Mouse (Mus musculus) limb, embryonic 13.5 days (tissue): ENCODE results near the gene Nrip1. TPM values are rescaled to one million over a fixed set of nuclear protein-coding genes. Genes with fewer than 3 reads are reported as not detected.

ENCODE experiments used
- ATAC-seq: fragments of 200-750 bp; cut with Nextera tagmentation; 2 replicates; pipeline ENCODE4 v1.8.0; 2017; ENCODE audit warnings: low read depth, moderate number of reproducible peaks, moderate TSS enrichment; ENCODE audit not compliant: low FRiP score
- H3K27ac ChIP-seq: fragments of 300-500 bp; sonication (generic); 2 replicates; pipeline ENCODE4 v1.5.1; 2015; ENCODE audit warnings: inconsistent platforms, mild to moderate bottlenecking, moderate library complexity
- H3K27me3 ChIP-seq: fragments of 300-500 bp; sonication (generic); 2 replicates; pipeline ENCODE4 v1.6.1; 2015; ENCODE audit warnings: mild to moderate bottlenecking, inconsistent platforms
- H3K36me3 ChIP-seq: fragments of 300-500 bp; sonication (generic); 2 replicates; pipeline ENCODE4 v1.6.1; 2015; ENCODE audit warnings: inconsistent platforms, mild to moderate bottlenecking, moderate library complexity
- H3K4me1 ChIP-seq: fragments of 300-500 bp; sonication (generic); 2 replicates; pipeline ENCODE4 v1.6.1; 2015; ENCODE audit warnings: inconsistent platforms
- H3K4me2 ChIP-seq: fragments of 300-500 bp; sonication (generic); replicated peaks from 2 replicates; pipeline ENCODE4 v1.6.1; 2015; ENCODE audit warnings: inconsistent platforms, mild to moderate bottlenecking, moderate library complexity
- H3K4me3 ChIP-seq: fragments of 300-500 bp; sonication (generic); 2 replicates; pipeline ENCODE4 v1.5.1; 2015; ENCODE audit warnings: moderate library complexity, mild to moderate bottlenecking, inconsistent platforms
- H3K9ac ChIP-seq: fragments of 300-500 bp; sonication (generic); 2 replicates; pipeline ENCODE4 v1.6.1; 2015; ENCODE audit warnings: mild to moderate bottlenecking, inconsistent platforms
- H3K9me3 ChIP-seq: fragments of 300-500 bp; sonication (generic); 2 replicates; pipeline ENCODE4 v1.6.1; 2016; ENCODE audit warnings: inconsistent platforms
- WGBS: fragments of 180-500 bp; shearing (Covaris S2); methylation state at CpG from one replicate; pipeline ENCODE4 v1.1.7; 2015; 5-methylcytosine and 5-hydroxymethylcytosine counted together
- polyA plus RNA-seq: library from polyadenylated mRNA; unstranded; fragments of >200 nt; fragmentation: Nextera tagmentation; extraction: Ambion mirVana; gene quantifications from 2 replicates; pipeline ENCODE4 v1.2.1, GENCODE M21; 2015

Gene Nrip1
- 37.8 and 39.4 TPM in 2 replicates for polyA plus RNA-seq

GRCm38 (mm10) chr16:76373671-76374091, at the start of gene Nrip1:
TSS of gene Nrip1 (minus strand) at chr16:76373827.
- no peaks in the 10 kb centered on the region for H3K36me3 ChIP-seq
- H3K27ac ChIP-seq = peak within 1 kb of the TSS; percentile 99
- H3K4me2 ChIP-seq = peak within 1 kb of the TSS; percentile 72
- peaks cover 20% of the 10 kb centered on the region for H3K4me1 ChIP-seq
- H3K4me3 ChIP-seq = peak within 1 kb of the TSS; percentile 85
- H3K9me3 ChIP-seq = no peaks in the 10 kb centered on the region
- H3K27me3 ChIP-seq = no peaks in the 10 kb centered on the region
- 0% methylated on average over 9 of the region's 9 CpGs for WGBS
- H3K9ac ChIP-seq = peak within 1 kb of the TSS; percentile 97
- ATAC-seq = peak; percentile 2

- H3K4me3 ChIP-seq = no peak overlapping the region
- no peak for ATAC-seq
- H3K9me3 ChIP-seq = no peaks in the 10 kb centered on the region
- 88% methylated on average over 1 of the region's 1 CpGs for WGBS
- H3K4me2 ChIP-seq = no peak overlapping the region
- no peak overlapping the region for H3K27ac ChIP-seq
- H3K9ac ChIP-seq = no peak overlapping the region
- H3K27me3 ChIP-seq = no peaks in the 10 kb centered on the region
- no peaks in the 10 kb centered on the region for H3K36me3 ChIP-seq
- no peaks in the 10 kb centered on the region for H3K4me1 ChIP-seq
Observed at GRCm38 (mm10) chr16:76422531-76422930, 48.9 kb upstream of the Nrip1 start.

- Histone ChIP-seq H3K27ac (no peak overlapping the region), H3K27me3 (no peaks in the 10 kb centered on the region), H3K36me3 (no peaks in the 10 kb centered on the region), H3K9ac (no peak overlapping the region), H3K4me2 (no peak overlapping the region), H3K4me1 (peaks cover 9% of the 10 kb centered on the region), H3K4me3 (no peak overlapping the region), H3K9me3 (no peaks in the 10 kb centered on the region)
- WGBS = 66% methylated on average over 8 of the region's 8 CpGs
- no peak for ATAC-seq
Observed at GRCm38 (mm10) chr16:76419849-76420248, 46.2 kb upstream of the Nrip1 start.

- Histone ChIP-seq H3K9ac (no peak overlapping the region), H3K36me3 (no peaks in the 10 kb centered on the region), H3K27ac (no peak overlapping the region), H3K9me3 (no peaks in the 10 kb centered on the region), H3K4me1 (peaks cover 12% of the 10 kb centered on the region), H3K27me3 (no peaks in the 10 kb centered on the region), H3K4me3 (no peak overlapping the region), H3K4me2 (no peak overlapping the region)
- ATAC-seq = no peak
- WGBS = 93% methylated on average over 2 of the region's 2 CpGs
Observed at GRCm38 (mm10) chr16:76416477-76416876, 42.9 kb upstream of the Nrip1 start.

GRCm38 (mm10) chr16:76416060-76416438, 42.4 kb upstream of the Nrip1 start:
- 73% methylated on average over 5 of the region's 5 CpGs for WGBS
- no peaks in the 10 kb centered on the region for H3K27me3 ChIP-seq
- no peak overlapping the region for H3K9ac ChIP-seq
- no peaks in the 10 kb centered on the region for H3K9me3 ChIP-seq
- H3K4me3 ChIP-seq = no peak overlapping the region
- H3K4me1 ChIP-seq = peaks cover 12% of the 10 kb centered on the region
- no peaks in the 10 kb centered on the region for H3K36me3 ChIP-seq
- H3K27ac ChIP-seq = no peak overlapping the region
- ATAC-seq = no peak
- H3K4me2 ChIP-seq = no peak overlapping the region

- H3K4me2 ChIP-seq = no peak overlapping the region
- H3K9me3 ChIP-seq = no peaks in the 10 kb centered on the region
- H3K27ac ChIP-seq = no peak overlapping the region
- WGBS = 48% methylated on average over 9 of the region's 9 CpGs
- no peak; the same call in 1 of the 2 replicates for ATAC-seq
- no peak overlapping the region for H3K9ac ChIP-seq
- H3K4me3 ChIP-seq = no peak overlapping the region
- H3K36me3 ChIP-seq = no peaks in the 10 kb centered on the region
- peaks cover 12% of the 10 kb centered on the region for H3K4me1 ChIP-seq
- H3K27me3 ChIP-seq = no peaks in the 10 kb centered on the region
Observed at GRCm38 (mm10) chr16:76415407-76416059, 41.9 kb upstream of the Nrip1 start.

- no peak for ATAC-seq
- Histone ChIP-seq H3K9me3 (no peaks in the 10 kb centered on the region), H3K27ac (no peak overlapping the region), H3K36me3 (no peaks in the 10 kb centered on the region), H3K4me3 (no peak overlapping the region), H3K4me1 (peaks cover 12% of the 10 kb centered on the region), H3K4me2 (no peak overlapping the region), H3K9ac (no peak overlapping the region), H3K27me3 (no peaks in the 10 kb centered on the region)
- 72% methylated on average over 5 of the region's 5 CpGs for WGBS
Observed at GRCm38 (mm10) chr16:76414528-76414927, 40.9 kb upstream of the Nrip1 start.

GRCm38 (mm10) chr16:76413581-76413980, 40.0 kb upstream of the Nrip1 start:
- no peak overlapping the region for H3K9ac ChIP-seq
- WGBS = 94% methylated on average over 8 of the region's 8 CpGs
- H3K9me3 ChIP-seq = no peaks in the 10 kb centered on the region
- no peaks in the 10 kb centered on the region for H3K36me3 ChIP-seq
- peaks cover 12% of the 10 kb centered on the region for H3K4me1 ChIP-seq
- H3K4me2 ChIP-seq = no peak overlapping the region
- H3K27ac ChIP-seq = no peak overlapping the region
- no peak for ATAC-seq
- no peaks in the 10 kb centered on the region for H3K27me3 ChIP-seq
- H3K4me3 ChIP-seq = no peak overlapping the region

GRCm38 (mm10) chr16:76409355-76409722, 35.7 kb upstream of the Nrip1 start:
- 79% methylated on average over 1 of the region's 1 CpGs for whole genome bisulfite sequencing
- no peaks in the 10 kb centered on the region for H3K9me3 ChIP-seq
- no peak overlapping the region for H3K4me3 ChIP-seq
- no peaks in the 10 kb centered on the region for H3K27me3 ChIP-seq
- no peak overlapping the region for H3K4me2 ChIP-seq
- H3K4me1 ChIP-seq = peaks cover 7% of the 10 kb centered on the region
- no peak overlapping the region for H3K27ac ChIP-seq
- H3K36me3 ChIP-seq = no peaks in the 10 kb centered on the region
- no peak overlapping the region for H3K9ac ChIP-seq
- ATAC-seq = no peak

GRCm38 (mm10) chr16:76408696-76409354, 35.2 kb upstream of the Nrip1 start:
- no peak overlapping the region for H3K27ac ChIP-seq
- H3K27me3 ChIP-seq = no peaks in the 10 kb centered on the region
- no peak overlapping the region for H3K4me3 ChIP-seq
- WGBS = 79% methylated on average over 4 of the region's 4 CpGs
- no peak overlapping the region for H3K9ac ChIP-seq
- no peaks in the 10 kb centered on the region for H3K9me3 ChIP-seq
- no peaks in the 10 kb centered on the region for H3K36me3 ChIP-seq
- H3K4me2 ChIP-seq = no peak overlapping the region
- ATAC-seq = no peak
- peaks cover 7% of the 10 kb centered on the region for H3K4me1 ChIP-seq

GRCm38 (mm10) chr16:76408241-76408640, 34.6 kb upstream of the Nrip1 start:
- H3K4me2 ChIP-seq = no peak overlapping the region
- ATAC-seq = no peak
- H3K36me3 ChIP-seq = no peaks in the 10 kb centered on the region
- no peak overlapping the region for H3K9ac ChIP-seq
- no peaks in the 10 kb centered on the region for H3K9me3 ChIP-seq
- no peaks in the 10 kb centered on the region for H3K27me3 ChIP-seq
- no peak overlapping the region for H3K27ac ChIP-seq
- H3K4me3 ChIP-seq = no peak overlapping the region
- 90% methylated on average over 8 of the region's 8 CpGs for WGBS
- H3K4me1 ChIP-seq = peaks cover 7% of the 10 kb centered on the region

GRCm38 (mm10) chr16:76407321-76407920, 33.8 kb upstream of the Nrip1 start:
- H3K27ac ChIP-seq = no peak overlapping the region
- H3K9me3 ChIP-seq = no peaks in the 10 kb centered on the region
- no peaks in the 10 kb centered on the region for H3K27me3 ChIP-seq
- no peaks in the 10 kb centered on the region for H3K36me3 ChIP-seq
- no peak overlapping the region for H3K9ac ChIP-seq
- H3K4me1 ChIP-seq = peaks cover 7% of the 10 kb centered on the region
- H3K4me3 ChIP-seq = no peak overlapping the region
- 67% methylated on average over 13 of the region's 13 CpGs for WGBS
- ATAC-seq = no peak
- H3K4me2 ChIP-seq = no peak overlapping the region
